Mouse (Mus musculus): ENCODE measurements around the gene Zfp90.

GRCm38 (mm10) chr8:106368501-106368900 lies 46.6 kb upstream of the Zfp90 start:
- peak; percentile 25; the same call in 1 of the 2 replicates for TF ChIP-seq CTCF (IDR thresholded peaks at IDR 0.05; ENCODE audit: low read depth, low read length)
- TF ChIP-seq POLR2A (IDR thresholded peaks at IDR 0.05; ENCODE audit: borderline replicate concordance, low read depth, low read length), result no peak
